Mouse (Mus musculus) mouse embryonic stem cell (cell line): ENCODE results near the gene Scgb3a1.

Experiments
- in situ Hi-C, 2 experiments: fragments of 300-500 bp; cut with MboI; formaldehyde crosslinking; loops; 1 replicate in 1 of 2; 3 replicates in 1 of 2; pipeline ENCODE4 v1.14.3; 2019 to 2020; ENCODE audit warnings: low sequenced_read_pairs in 2 of 2, low pct_unique_long_range_greater_than_20kb in 1 of 2, mixed read lengths in 1 of 2; ENCODE audit not compliant: unreplicated experiment in 1 of 2

Scgb3a1 gene

GRCm38 (mm10) chr11:49663310-49663709 lies at the start of gene Scgb3a1:
Scgb3a1 (plus strand) TSS chr11:49663610.
- in situ Hi-C loops, result no loop called here

GRCm38 (mm10) chr11:49615856-49616725 lies 47.3 kb upstream of the Scgb3a1 start:
- in situ Hi-C loops, result no loop called here

- in situ Hi-C loops, result no loop called here
Observed at GRCm38 (mm10) chr11:49618476-49618875, 44.9 kb upstream of the Scgb3a1 start.

- in situ Hi-C loops, result no loop called here
Observed at GRCm38 (mm10) chr11:49621953-49622352, 41.5 kb upstream of the Scgb3a1 start.

GRCm38 (mm10) chr11:49624156-49624555 lies 39.3 kb upstream of the Scgb3a1 start:
- in situ Hi-C loops, result no loop called here

DNA sequence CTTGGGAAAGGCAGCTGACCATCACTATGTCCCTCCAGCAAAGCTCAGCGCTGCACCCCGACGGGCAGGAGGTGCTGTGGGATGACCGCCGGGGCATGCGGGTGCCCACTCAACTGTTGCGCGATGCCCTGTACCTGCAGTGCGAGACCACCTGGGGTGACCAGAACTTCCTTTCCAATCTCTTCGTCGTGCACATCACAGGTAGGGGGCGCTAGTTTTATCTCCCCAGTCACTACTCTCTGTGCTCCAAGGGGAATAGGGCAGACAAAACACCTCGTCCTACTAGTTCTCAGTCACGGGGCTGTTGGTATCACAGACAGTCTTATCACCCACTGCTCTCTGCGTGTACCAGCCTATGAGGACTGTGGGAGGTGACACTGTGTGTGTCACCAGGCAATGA lies 37.5 kb upstream of the Scgb3a1 start:
- in situ Hi-C loops, result no loop called here

DNA sequence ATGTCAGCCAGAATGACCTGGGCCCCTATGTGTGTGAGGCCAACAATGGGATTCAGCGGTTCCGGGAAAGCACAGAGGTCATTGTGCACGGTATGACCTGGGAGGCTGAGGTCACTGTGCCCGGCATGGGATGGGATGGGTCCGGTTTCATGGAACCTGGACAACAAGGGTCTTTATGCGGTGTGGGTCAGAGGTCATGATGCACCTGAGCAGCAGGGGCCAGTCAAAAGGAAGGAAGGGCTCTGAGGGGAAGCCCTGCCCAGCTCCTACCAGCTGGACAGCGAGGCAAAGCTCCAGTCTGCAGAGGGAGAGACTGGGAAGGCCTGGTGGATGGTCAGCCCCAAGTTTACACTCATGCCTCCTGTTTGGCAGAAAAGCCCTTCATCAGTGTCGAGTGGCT lies 36.7 kb upstream of the Scgb3a1 start:
- in situ Hi-C loops, result no loop called here

DNA sequence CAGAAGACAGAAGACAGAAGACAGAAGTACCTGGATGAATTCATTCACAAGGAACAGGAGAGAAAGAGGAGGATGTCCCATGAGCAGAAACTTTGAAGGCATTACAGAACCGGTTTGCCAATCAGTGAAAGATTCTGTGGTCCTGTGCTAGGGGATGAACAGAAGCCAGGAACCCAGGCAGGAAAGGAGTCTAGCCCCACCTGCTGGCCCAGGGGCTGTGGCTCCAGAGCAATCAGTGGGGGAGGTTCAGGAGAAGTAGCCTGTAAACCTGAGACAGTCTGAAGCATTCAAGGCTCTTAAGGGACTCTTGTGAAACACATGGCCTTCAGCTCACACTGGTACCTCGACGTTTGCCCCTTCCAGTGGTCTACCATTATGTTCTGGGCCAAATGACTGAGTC lies 32.3 kb upstream of the Scgb3a1 start:
- in situ Hi-C loops, result no loop called here

GRCm38 (mm10) chr11:49632256-49632655 lies 31.2 kb upstream of the Scgb3a1 start:
- in situ Hi-C loops, result no loop called here

- in situ Hi-C loops, result no loop called here
Observed at GRCm38 (mm10) chr11:49634101-49634500, 29.3 kb upstream of the Scgb3a1 start.

- in situ Hi-C loops, result no loop called here
Observed at GRCm38 (mm10) chr11:49635671-49636070, 27.7 kb upstream of the Scgb3a1 start.

DNA sequence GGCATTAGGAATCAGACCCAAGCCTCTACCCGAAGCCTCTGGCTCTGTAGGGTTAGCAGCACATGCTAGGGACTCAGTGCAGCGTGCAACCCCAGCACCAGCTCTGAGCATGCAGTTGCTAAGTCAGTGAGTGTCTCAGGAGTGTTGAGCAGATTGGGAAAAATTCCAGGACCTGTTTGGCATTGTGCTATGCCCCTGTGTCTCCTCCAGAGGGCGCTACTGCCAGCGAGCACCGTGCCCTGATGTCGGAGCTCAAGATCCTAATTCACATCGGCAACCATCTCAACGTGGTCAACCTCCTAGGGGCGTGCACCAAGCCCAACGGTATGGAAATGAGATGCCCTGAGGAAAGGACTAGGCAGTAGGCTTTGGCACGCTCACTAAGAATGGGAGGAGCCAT lies 27.0 kb upstream of the Scgb3a1 start:
- in situ Hi-C loops, result no loop called here

DNA sequence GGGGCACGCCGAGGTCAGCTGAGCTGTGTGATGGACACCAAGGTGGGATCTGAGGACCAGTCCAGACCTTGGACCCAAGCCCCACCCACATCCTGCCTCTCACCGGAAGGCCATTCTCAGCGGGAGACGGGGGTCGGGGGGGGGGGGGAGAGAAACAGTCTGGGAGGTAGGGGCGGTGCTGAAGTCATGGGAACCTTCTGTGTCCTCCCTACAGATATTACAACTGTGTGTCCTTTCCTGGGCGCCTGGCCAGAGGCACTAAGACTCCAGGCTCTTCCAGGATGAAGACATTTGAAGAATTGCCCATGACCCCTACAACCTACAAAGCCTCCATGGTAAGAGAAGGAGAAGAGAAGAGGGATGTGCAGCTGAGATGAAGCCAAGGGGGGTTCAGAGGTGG lies 17.7 kb upstream of the Scgb3a1 start:
- in situ Hi-C loops, result no loop called here

GRCm38 (mm10) chr11:49650113-49650993 lies 13.1 kb upstream of the Scgb3a1 start:
- in situ Hi-C loops, result loop anchor here in 1 of 2 experiments (10.0 kb wide), 1 partner anchor 304 kb away; no protein-coding TSS in a partner anchor

GRCm38 (mm10) chr11:49650994-49651761 lies 12.2 kb upstream of the Scgb3a1 start:
- in situ Hi-C loops, result loop anchor here in 1 of 2 experiments (10.0 kb wide), 1 partner anchor 304 kb away; no protein-coding TSS in a partner anchor

DNA sequence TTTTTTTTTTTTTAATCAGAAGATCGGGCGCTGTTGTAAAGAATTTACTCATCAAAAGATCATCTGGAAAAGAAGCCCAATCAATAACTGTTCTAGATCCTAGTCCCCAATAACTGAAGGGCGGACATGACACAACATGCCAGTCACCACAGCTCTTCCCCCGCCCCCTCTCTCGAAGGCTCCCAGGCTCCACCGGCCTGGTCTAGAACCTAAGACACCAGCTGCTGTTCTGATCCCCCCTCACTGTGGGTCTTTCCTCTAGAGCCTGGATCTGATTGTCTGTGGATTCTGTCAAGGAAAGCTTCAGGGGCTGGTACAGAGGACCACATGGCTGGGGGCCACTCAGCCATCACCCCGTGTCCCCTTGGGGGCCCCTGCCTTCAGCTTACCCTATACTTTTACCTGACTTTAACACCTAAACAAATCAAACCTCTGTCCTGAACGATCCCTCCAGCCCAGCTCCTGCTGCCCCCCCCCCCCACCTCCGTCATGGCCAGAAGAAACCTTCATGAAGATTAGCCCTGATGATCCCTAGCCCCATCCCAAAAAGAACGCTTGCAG lies 11.6 kb upstream of the Scgb3a1 start:
- in situ Hi-C loops, result loop anchor here in 1 of 2 experiments (10.0 kb wide), 1 partner anchor 303 kb away; no protein-coding TSS in a partner anchor

DNA sequence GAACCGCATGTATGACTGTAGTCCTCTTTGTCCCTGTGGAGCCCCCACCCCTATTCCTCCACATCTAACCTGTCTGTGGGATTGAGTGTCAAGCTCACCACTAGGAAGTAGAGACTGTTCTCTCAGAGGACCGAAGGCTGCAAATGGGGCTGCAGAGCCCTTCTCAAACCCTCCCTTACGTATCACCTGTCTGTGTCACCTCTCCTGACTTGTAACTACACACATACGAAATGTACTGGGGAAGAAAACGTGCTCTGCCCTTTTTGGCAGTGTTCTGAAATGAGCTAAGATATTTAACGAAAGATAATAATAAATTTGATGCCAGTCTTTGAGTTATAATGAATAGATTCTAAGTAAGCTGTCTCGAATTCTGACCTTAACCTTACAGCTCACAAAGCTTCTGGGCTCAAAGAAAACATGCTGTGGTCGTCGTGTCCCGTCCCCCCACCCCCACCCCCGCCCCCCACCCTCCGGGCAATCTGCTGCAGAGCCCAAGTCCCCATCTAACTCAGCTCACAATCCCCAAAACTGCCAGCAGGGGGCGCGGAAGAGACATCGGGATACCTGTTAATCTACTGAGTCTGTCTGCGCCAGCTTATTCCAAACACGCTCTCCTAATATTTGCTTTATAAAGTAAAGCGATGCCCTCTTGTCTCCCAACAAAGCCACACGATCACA lies 10.9 kb upstream of the Scgb3a1 start:
- in situ Hi-C loops, result loop anchor here in 1 of 2 experiments (10.0 kb wide), 1 partner anchor 302 kb away; no protein-coding TSS in a partner anchor

GRCm38 (mm10) chr11:49653079-49653408 lies 10.4 kb upstream of the Scgb3a1 start:
- in situ Hi-C loops, result loop anchor here in 1 of 2 experiments (10.0 kb wide), 1 partner anchor 302 kb away; no protein-coding TSS in a partner anchor
